Mouse (Mus musculus) kidney, adult 11 months (tissue): ENCODE measurements around the gene Tm4sf1.
A peak's percentile ranks its signal among the peaks of the same experiment; 100 is the strongest.

Experiments
- DNase-seq: peaks from one replicate; pipeline ENCODE4 v3.0.0; 2022

Tm4sf1 gene

GRCm38 (mm10) chr3:57287438-57287837 lies 14.3 kb downstream of the Tm4sf1 start:
- no peak for DNase-seq

- DNase-seq, result no peak
Observed at GRCm38 (mm10) chr3:57278225-57278624, 23.6 kb downstream of the Tm4sf1 start.

DNA sequence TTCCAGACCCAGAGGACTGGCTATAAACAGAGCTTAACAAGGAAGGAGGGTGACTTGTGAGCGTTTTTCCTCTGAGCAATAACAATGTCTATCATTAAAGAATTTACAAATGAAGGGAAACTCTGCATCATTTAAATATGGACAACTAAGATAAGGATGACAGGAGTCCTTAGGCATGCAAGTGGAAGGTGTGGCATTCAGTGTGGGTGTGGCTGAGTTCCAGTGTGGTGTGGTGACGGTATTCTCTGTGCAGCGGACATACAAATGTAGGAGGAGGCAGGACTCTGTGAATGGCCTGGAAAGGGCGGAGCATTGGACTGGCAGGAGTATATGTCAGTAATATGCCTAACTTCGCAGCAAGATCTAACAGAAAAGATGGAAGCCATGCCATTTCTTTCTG lies 24.3 kb downstream of the Tm4sf1 start:
- DNase-seq, result peak; percentile 43

DNA sequence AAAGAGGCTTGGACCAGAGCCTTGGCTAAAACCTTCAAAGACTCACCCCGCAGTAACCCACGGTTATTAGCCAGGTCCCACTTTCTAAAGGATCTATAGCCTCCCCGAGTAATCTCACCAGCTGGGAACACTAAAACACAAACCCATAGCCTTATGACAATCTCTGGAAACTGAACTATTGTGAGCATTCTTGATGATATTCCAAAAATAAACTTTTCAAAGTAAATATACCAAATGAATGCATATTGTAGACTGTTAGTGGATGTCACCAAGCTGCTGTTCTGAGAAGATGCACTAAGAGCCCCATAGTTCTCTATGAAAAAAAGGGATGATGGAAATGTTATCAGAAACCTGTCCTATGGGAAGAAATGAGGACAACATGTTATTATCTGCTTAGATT lies 25.0 kb downstream of the Tm4sf1 start:
- DNase-seq, result no peak

DNA sequence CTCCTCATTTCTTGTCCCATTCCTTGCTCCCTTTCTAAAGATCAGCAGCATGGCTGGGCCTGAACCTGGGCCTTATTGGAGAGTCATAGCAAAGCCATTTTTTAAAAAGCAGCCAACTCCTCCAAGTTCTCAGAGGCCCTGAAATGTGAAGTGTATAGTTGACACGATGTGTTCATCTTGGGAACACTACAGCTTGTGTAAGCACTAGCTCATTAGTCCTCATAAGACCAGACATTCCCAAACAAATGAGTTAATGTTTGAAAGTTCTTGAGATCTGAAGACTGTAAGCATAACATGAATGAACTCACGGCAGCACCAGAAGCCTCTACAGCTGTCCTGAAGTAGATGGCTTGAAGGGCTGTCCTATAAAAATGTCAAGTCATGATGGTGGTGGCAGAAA lies 32.8 kb downstream of the Tm4sf1 start:
- no peak for DNase-seq

GRCm38 (mm10) chr3:57267559-57268173 lies 34.1 kb downstream of the Tm4sf1 start:
- no peak for DNase-seq

DNA sequence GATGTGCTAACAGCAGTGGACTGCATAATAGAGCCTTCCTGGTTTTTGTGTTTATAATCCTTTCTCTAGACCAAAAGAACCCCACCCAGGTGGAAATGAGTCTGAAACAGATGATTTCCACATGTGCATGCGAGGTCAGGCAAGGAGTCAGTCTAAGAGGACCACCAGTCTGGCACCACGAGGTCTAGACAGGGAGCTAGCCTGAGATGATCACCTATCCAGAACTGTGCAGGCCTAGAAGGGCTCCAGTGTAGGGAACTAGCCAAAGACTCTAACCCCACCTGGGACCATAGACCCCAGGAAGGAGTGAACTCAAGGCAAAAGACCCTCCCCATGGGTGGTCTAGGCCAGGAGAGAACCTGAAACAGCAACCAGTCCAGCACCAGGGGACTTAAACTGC lies 48.7 kb downstream of the Tm4sf1 start:
- no peak for DNase-seq

GRCm38 (mm10) chr3:57252551-57252950 lies 49.2 kb downstream of the Tm4sf1 start:
- DNase-seq, result no peak

GRCm38 (mm10) chr3:57245242-57245641 lies 56.5 kb downstream of the Tm4sf1 start:
- DNase-seq, result no peak
